Mouse (Mus musculus): Measurements from ENCODE around the gene Camta1. TPM values are rescaled to one million over a fixed set of nuclear protein-coding genes. Genes with fewer than 3 reads are reported as not detected.

Camta1 gene
- polyA plus RNA-seq, 1 experiment from 2014 or later = 171 TPM

DNA sequence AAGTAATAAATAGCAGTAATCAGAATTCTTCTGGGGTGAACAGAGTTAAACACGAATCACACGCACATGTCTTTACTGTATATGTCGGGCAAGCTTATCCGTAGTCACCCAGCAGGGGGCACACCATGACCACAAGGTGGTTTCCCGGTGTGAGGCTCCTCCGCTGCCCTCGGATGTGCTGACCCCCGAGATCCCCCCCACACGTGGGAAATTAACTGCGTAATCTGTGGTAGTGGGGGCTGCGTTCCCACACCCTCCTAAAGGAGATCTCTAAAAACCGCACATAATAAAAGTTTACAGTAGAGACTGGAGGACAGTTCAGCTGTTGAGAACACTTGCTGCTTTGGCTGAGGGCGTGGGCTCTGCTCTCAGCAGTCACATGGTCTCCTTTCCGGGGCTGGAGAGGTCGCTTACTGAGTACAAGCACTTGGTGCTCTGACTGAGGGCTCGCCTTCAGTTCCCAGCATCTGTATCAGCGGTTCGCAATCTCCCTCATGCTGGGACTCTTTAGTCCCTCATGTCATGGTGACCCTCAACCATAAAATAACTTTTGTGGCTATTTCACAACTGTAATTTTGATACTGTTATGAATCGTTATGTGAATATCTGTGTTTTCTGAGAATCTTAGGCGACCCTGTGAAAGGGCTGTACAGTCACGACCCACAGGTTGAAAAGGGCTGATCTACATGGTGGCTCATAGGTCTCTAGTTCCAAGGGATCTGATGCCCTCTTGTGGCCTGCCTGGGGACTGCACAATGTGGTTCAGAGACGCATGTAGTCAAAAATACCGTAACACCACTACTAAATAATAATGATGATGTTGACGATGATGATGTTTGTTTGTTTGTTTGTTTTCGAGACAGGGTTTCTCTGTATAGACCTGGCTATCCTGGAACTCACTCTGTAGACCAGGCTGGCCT is 896.8 kb downstream of the Camta1 start:
- DNase-seq (ENCODE audit: low spot score) (peak; percentile 90), ATAC-seq (ENCODE audit: low FRiP score) (no peak)
- no peaks in the 10 kb centered on the region for H3K4me1 ChIP-seq (replicated peaks; ENCODE audit: control insufficient read depth, insufficient read depth, low read length)
- H3K27ac ChIP-seq = no peak overlapping the region
- no peaks in the 10 kb centered on the region for H3K36me3 ChIP-seq (replicated peaks; ENCODE audit: control insufficient read depth, insufficient read depth)
- WGBS = 15% methylated on average over 25 of the region's 25 CpGs
- no peak overlapping the region for H3K9ac ChIP-seq
- no peaks in the 10 kb centered on the region for H3K9me3 ChIP-seq (ENCODE audit: control insufficient read depth, low read length)
- no peak overlapping the region for H3K4me3 ChIP-seq (replicated peaks; ENCODE audit: low read length)
- H3K27me3 ChIP-seq (ENCODE audit: control insufficient read depth, insufficient read depth, low read length) = no peaks in the 10 kb centered on the region
- H3K4me2 ChIP-seq (replicated peaks) = peak overlapping the region; percentile 0; the same call in 1 of the 2 replicates

DNA sequence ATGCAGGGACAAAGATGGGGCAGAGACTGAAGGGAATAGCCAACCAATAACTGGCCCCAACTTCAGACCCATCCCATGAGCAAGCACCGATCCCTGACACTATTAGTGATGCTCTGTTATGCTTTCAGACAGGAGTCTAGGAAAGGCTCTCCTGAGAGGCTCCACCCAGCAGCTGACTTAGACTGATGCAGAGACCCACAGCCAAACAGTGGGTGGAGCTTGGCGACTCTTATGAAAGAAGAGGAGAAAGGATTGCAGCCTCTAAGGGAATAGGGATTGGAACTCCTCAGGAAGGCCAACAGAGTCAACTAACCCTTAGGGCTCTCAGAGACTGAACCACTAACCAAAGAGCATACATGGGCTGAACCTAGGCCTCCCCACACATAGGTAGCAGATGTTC is 898.0 kb downstream of the Camta1 start:
- DNase-seq (ENCODE audit: low spot score) (no peak), ATAC-seq (ENCODE audit: low FRiP score) (no peak)
- H3K4me2 ChIP-seq (replicated peaks) = no peak overlapping the region
- no peak overlapping the region for H3K9ac ChIP-seq
- no peaks in the 10 kb centered on the region for H3K27me3 ChIP-seq (ENCODE audit: control insufficient read depth, insufficient read depth, low read length)
- no peaks in the 10 kb centered on the region for H3K4me1 ChIP-seq (replicated peaks; ENCODE audit: control insufficient read depth, insufficient read depth, low read length)
- H3K27ac ChIP-seq = no peak overlapping the region
- no peak overlapping the region for H3K4me3 ChIP-seq (replicated peaks; ENCODE audit: low read length)
- WGBS = 74% methylated on average over 2 of the region's 2 CpGs
- H3K36me3 ChIP-seq (replicated peaks; ENCODE audit: control insufficient read depth, insufficient read depth) = no peaks in the 10 kb centered on the region
- no peaks in the 10 kb centered on the region for H3K9me3 ChIP-seq (ENCODE audit: control insufficient read depth, low read length)

DNA sequence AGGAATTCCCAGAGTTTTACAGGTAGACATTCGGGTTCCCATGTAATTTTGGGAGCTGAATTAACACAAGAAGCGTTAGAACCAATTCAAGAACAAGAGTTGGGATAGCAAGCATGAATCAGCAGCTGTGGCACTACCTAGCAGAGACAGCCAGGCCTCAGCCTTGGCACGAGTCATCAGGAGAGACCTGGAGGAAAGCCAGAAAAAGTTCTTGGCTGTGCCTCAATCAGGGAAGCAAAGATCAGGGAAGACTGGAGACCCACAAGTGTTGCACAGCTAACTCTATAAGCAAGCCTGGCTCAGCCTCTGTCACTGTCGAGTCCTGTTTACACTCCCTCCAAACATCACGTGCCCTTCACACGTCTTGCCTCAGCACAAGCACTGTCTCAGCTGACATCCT is 899.4 kb downstream of the Camta1 start:
- Histone ChIP-seq H3K9me3 (ENCODE audit: control insufficient read depth, low read length) (no peaks in the 10 kb centered on the region), H3K36me3 (replicated peaks; ENCODE audit: control insufficient read depth, insufficient read depth) (no peaks in the 10 kb centered on the region), H3K4me1 (replicated peaks; ENCODE audit: control insufficient read depth, insufficient read depth, low read length) (no peaks in the 10 kb centered on the region), H3K4me3 (replicated peaks; ENCODE audit: low read length) (no peak overlapping the region), H3K27me3 (ENCODE audit: control insufficient read depth, insufficient read depth, low read length) (no peaks in the 10 kb centered on the region), H3K4me2 (replicated peaks) (no peak overlapping the region), H3K27ac (no peak overlapping the region), H3K9ac (no peak overlapping the region)
- ATAC-seq (ENCODE audit: low FRiP score) (no peak), DNase-seq (ENCODE audit: low spot score) (peak; percentile 34)
- WGBS = 70% methylated on average over 6 of the region's 6 CpGs

- no peak overlapping the region for H3K4me2 ChIP-seq (replicated peaks)
- H3K36me3 ChIP-seq (replicated peaks; ENCODE audit: control insufficient read depth, insufficient read depth) = no peaks in the 10 kb centered on the region
- H3K9ac ChIP-seq = no peak overlapping the region
- H3K27ac ChIP-seq = no peak overlapping the region
- H3K4me3 ChIP-seq (replicated peaks; ENCODE audit: low read length) = no peak overlapping the region
- no peaks in the 10 kb centered on the region for H3K9me3 ChIP-seq (ENCODE audit: control insufficient read depth, low read length)
- 79% methylated on average over 7 of the region's 7 CpGs for WGBS
- ATAC-seq (ENCODE audit: low FRiP score) (no peak), DNase-seq (ENCODE audit: low spot score) (no peak)
- H3K27me3 ChIP-seq (ENCODE audit: control insufficient read depth, insufficient read depth, low read length) = no peaks in the 10 kb centered on the region
- no peaks in the 10 kb centered on the region for H3K4me1 ChIP-seq (replicated peaks; ENCODE audit: control insufficient read depth, insufficient read depth, low read length)
Observed at GRCm38 (mm10) chr4:150958536-150958935, 903.1 kb downstream of the Camta1 start.

DNA sequence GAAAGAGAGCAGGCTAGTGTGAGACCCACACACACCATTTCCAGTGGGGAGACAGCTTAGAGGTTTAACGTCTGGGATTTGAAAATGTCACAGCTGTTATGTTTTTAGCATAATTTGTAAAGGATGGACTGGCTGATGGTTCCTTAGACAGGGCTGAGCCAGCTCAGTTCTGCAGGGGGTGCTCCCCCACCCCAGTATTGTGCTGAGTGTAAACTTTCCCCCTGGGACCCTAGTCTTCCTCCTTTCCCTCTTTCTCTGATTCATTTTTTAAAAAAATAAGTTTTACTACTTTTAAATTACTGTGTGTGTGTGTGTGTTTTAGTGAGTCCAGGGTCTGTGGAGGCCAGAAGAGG is 904.6 kb downstream of the Camta1 start:
- no peaks in the 10 kb centered on the region for H3K27me3 ChIP-seq (ENCODE audit: control insufficient read depth, insufficient read depth, low read length)
- DNase-seq (ENCODE audit: low spot score) = no peak
- H3K4me3 ChIP-seq (replicated peaks; ENCODE audit: low read length) = no peak overlapping the region
- 20% methylated on average over 1 of the region's 1 CpGs for WGBS
- H3K4me2 ChIP-seq (replicated peaks) = no peak overlapping the region
- H3K9me3 ChIP-seq (ENCODE audit: control insufficient read depth, low read length) = no peaks in the 10 kb centered on the region
- H3K4me1 ChIP-seq (replicated peaks; ENCODE audit: control insufficient read depth, insufficient read depth, low read length) = no peaks in the 10 kb centered on the region
- peak overlapping the region; percentile 72 for H3K27ac ChIP-seq
- no peaks in the 10 kb centered on the region for H3K36me3 ChIP-seq (replicated peaks; ENCODE audit: control insufficient read depth, insufficient read depth)
- H3K9ac ChIP-seq = no peak overlapping the region
- no peak for ATAC-seq (ENCODE audit: low FRiP score)

- H3K9ac ChIP-seq = no peak overlapping the region
- no peak overlapping the region for H3K4me3 ChIP-seq (replicated peaks; ENCODE audit: low read length)
- DNase-seq (ENCODE audit: low spot score) (peak; percentile 63), ATAC-seq (ENCODE audit: low FRiP score) (peak; percentile 85)
- H3K4me2 ChIP-seq (replicated peaks) = no peak overlapping the region
- H3K36me3 ChIP-seq (replicated peaks; ENCODE audit: control insufficient read depth, insufficient read depth) = no peaks in the 10 kb centered on the region
- H3K27ac ChIP-seq = peak overlapping the region; percentile 72
- WGBS = 47% methylated on average over 13 of the region's 13 CpGs
- H3K27me3 ChIP-seq (ENCODE audit: control insufficient read depth, insufficient read depth, low read length) = no peaks in the 10 kb centered on the region
- no peaks in the 10 kb centered on the region for H3K4me1 ChIP-seq (replicated peaks; ENCODE audit: control insufficient read depth, insufficient read depth, low read length)
- H3K9me3 ChIP-seq (ENCODE audit: control insufficient read depth, low read length) = no peaks in the 10 kb centered on the region
Observed at GRCm38 (mm10) chr4:150956369-150957105, 905.1 kb downstream of the Camta1 start.

GRCm38 (mm10) chr4:150950972-150951371 is 910.7 kb downstream of the Camta1 start:
- ATAC-seq (ENCODE audit: low FRiP score) (no peak), DNase-seq (ENCODE audit: low spot score) (no peak)
- Histone ChIP-seq H3K4me3 (replicated peaks; ENCODE audit: low read length) (no peak overlapping the region), H3K27me3 (ENCODE audit: control insufficient read depth, insufficient read depth, low read length) (no peaks in the 10 kb centered on the region), H3K4me1 (replicated peaks; ENCODE audit: control insufficient read depth, insufficient read depth, low read length) (no peaks in the 10 kb centered on the region), H3K27ac (no peak overlapping the region), H3K36me3 (replicated peaks; ENCODE audit: control insufficient read depth, insufficient read depth) (no peaks in the 10 kb centered on the region), H3K4me2 (replicated peaks) (no peak overlapping the region), H3K9me3 (ENCODE audit: control insufficient read depth, low read length) (no peaks in the 10 kb centered on the region), H3K9ac (no peak overlapping the region)
- 86% methylated on average over 10 of the region's 10 CpGs for WGBS

GRCm38 (mm10) chr4:150944707-150945106 is 917.0 kb downstream of the Camta1 start:
- ATAC-seq (ENCODE audit: low FRiP score) (no peak), DNase-seq (ENCODE audit: low spot score) (no peak)
- no peaks in the 10 kb centered on the region for H3K27me3 ChIP-seq (ENCODE audit: control insufficient read depth, insufficient read depth, low read length)
- no peaks in the 10 kb centered on the region for H3K9me3 ChIP-seq (ENCODE audit: control insufficient read depth, low read length)
- no peaks in the 10 kb centered on the region for H3K36me3 ChIP-seq (replicated peaks; ENCODE audit: control insufficient read depth, insufficient read depth)
- WGBS = 96% methylated on average over 7 of the region's 7 CpGs
- no peak overlapping the region for H3K4me3 ChIP-seq (replicated peaks; ENCODE audit: low read length)
- H3K4me2 ChIP-seq (replicated peaks) = no peak overlapping the region
- no peak overlapping the region for H3K27ac ChIP-seq
- H3K4me1 ChIP-seq (replicated peaks; ENCODE audit: control insufficient read depth, insufficient read depth, low read length) = no peaks in the 10 kb centered on the region
- no peak overlapping the region for H3K9ac ChIP-seq

DNA sequence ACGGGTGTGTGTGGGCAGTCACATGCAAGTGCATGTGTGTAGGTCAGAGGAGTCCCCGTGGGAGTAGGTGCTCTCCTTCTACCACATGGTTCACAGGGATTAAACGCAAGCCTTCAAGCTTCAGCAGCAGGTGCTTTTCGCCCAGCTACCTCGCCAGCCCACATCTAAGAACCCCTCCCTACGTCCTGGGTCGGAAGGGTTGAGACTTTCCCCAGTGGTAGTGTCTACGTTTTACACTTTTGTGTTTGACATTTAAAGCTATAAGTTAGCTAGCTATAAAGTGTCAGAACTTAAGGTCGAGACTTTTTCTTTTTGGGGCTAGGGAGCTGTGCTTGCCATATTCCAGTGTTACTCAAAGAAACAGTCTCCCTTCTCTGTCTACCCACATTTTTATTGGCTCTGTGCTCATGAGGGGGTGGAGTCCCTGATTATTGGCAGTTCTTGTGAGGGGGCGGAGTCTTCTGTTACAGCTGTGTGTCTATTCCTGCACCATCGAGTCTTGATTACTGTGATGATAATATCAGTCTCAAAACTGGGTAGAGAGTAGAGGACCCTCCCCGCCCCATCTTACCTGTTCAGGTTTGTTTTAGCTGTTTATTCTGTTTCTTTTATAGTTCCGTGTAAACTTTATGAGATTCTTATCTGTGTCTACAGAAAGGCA is 921.6 kb downstream of the Camta1 start:
- Histone ChIP-seq H3K4me2 (replicated peaks) (no peak overlapping the region), H3K9me3 (ENCODE audit: control insufficient read depth, low read length) (no peaks in the 10 kb centered on the region), H3K9ac (no peak overlapping the region), H3K36me3 (replicated peaks; ENCODE audit: control insufficient read depth, insufficient read depth) (no peaks in the 10 kb centered on the region), H3K27ac (no peak overlapping the region), H3K4me1 (replicated peaks; ENCODE audit: control insufficient read depth, insufficient read depth, low read length) (no peaks in the 10 kb centered on the region), H3K27me3 (ENCODE audit: control insufficient read depth, insufficient read depth, low read length) (no peaks in the 10 kb centered on the region), H3K4me3 (replicated peaks; ENCODE audit: low read length) (no peak overlapping the region)
- 69% methylated on average over 13 of the region's 13 CpGs for WGBS
- ATAC-seq (ENCODE audit: low FRiP score) (no peak), DNase-seq (ENCODE audit: low spot score) (no peak)
